Mouse (Mus musculus): ENCODE measurements around the gene Hoxd9. TPM values are rescaled to one million over a fixed set of nuclear protein-coding genes. Genes with fewer than 3 reads are reported as not detected.
A peak's percentile ranks its signal among the peaks of the same experiment; 100 is the strongest.

Gene Hoxd9
- polyA plus RNA-seq, 1 experiment from 2014 or later, result not detected

- H3K4me1 ChIP-seq, result 0 out of 2 replicates have a peak, but pooled peaks cover 3% of the 10 kb centered on the region
- H3K4me2 ChIP-seq, result no peak overlapping the region
- H3K27me3 ChIP-seq, result peaks cover 97% of the 10 kb centered on the region
- H3K9ac ChIP-seq, result no peak overlapping the region
- H3K4me3 ChIP-seq, result no peak overlapping the region
- H3K36me3 ChIP-seq (ENCODE audit: poor library complexity, severe bottlenecking), result no peaks in the 10 kb centered on the region
- H3K9me3 ChIP-seq (replicated peaks), result no peaks in the 10 kb centered on the region
- ATAC-seq, result no peak
- no peak overlapping the region for H3K27ac ChIP-seq
- WGBS, result 4% methylated on average over 12 of the region's 12 CpGs
Measured at GRCm38 (mm10) chr2:74688795-74689573, 8.5 kb upstream of the Hoxd9 start.

- Histone ChIP-seq H3K4me3 (no peak overlapping the region), H3K36me3 (ENCODE audit: poor library complexity, severe bottlenecking) (no peaks in the 10 kb centered on the region), H3K27me3 (peaks cover 97% of the 10 kb centered on the region), H3K4me2 (no peak overlapping the region), H3K4me1 (0 out of 2 replicates have a peak, but pooled peaks cover 3% of the 10 kb centered on the region), H3K9ac (no peak overlapping the region), H3K9me3 (replicated peaks) (no peaks in the 10 kb centered on the region), H3K27ac (no peak overlapping the region)
- 1% methylated on average over 24 of the region's 24 CpGs for WGBS
- no peak for ATAC-seq
Measured at GRCm38 (mm10) chr2:74689574-74690337, 7.8 kb upstream of the Hoxd9 start.

- ATAC-seq, result no peak
Measured at GRCm38 (mm10) chr2:74690338-74690716, 7.2 kb upstream of the Hoxd9 start.

GRCm38 (mm10) chr2:74691022-74691951, 6.2 kb upstream of the Hoxd9 start, which contains the start of gene Hoxd10:
Hoxd10 (plus strand) TSS chr2:74691924.
- peak; percentile 50 for ATAC-seq
- 2% methylated on average over 56 of the region's 56 CpGs for WGBS
- H3K4me3 ChIP-seq, result 0 out of 2 replicates have a peak within 1 kb of the TSS, but pooled peaks have one; percentile 13

More at GRCm38 (mm10) chr2:74690338-74690716, 7.2 kb upstream of the Hoxd9 start:
- H3K36me3 ChIP-seq (ENCODE audit: poor library complexity, severe bottlenecking), result no peaks in the 10 kb centered on the region
- WGBS, result 9% methylated on average over 8 of the region's 8 CpGs
- H3K27ac ChIP-seq, result no peak overlapping the region
- H3K9me3 ChIP-seq (replicated peaks), result no peaks in the 10 kb centered on the region
- H3K9ac ChIP-seq, result no peak overlapping the region
- no peak overlapping the region for H3K4me2 ChIP-seq
- 0 out of 2 replicates have a peak, but pooled peaks cover 3% of the 10 kb centered on the region for H3K4me1 ChIP-seq
- no peak overlapping the region for H3K4me3 ChIP-seq
- H3K27me3 ChIP-seq, result peaks cover 97% of the 10 kb centered on the region

GRCm38 (mm10) chr2:74691995-74692807, 5.3 kb upstream of the Hoxd9 start:
- H3K9ac ChIP-seq, result no peak overlapping the region
- H3K27ac ChIP-seq, result no peak overlapping the region
- H3K4me2 ChIP-seq, result no peak overlapping the region
- 4% methylated on average over 35 of the region's 35 CpGs for WGBS
- ATAC-seq, result no peak
- H3K4me1 ChIP-seq, result 0 out of 2 replicates have a peak, but pooled peaks cover 3% of the 10 kb centered on the region
- peaks cover 98% of the 10 kb centered on the region for H3K27me3 ChIP-seq
- H3K4me3 ChIP-seq, result no peak overlapping the region
- no peaks in the 10 kb centered on the region for H3K36me3 ChIP-seq (ENCODE audit: poor library complexity, severe bottlenecking)
- H3K9me3 ChIP-seq (replicated peaks), result no peaks in the 10 kb centered on the region

More at GRCm38 (mm10) chr2:74691022-74691951, 6.2 kb upstream of the Hoxd9 start, which contains the start of gene Hoxd10:
- Histone ChIP-seq H3K9me3 (replicated peaks) (no peaks in the 10 kb centered on the region), H3K4me2 (peak within 1 kb of the TSS; percentile 25; the same call in 1 of the 2 replicates), H3K27ac (no peak within 1 kb of the TSS), H3K36me3 (ENCODE audit: poor library complexity, severe bottlenecking) (no peaks in the 10 kb centered on the region), H3K27me3 (peaks cover 98% of the 10 kb centered on the region), H3K9ac (no peak within 1 kb of the TSS), H3K4me1 (0 out of 2 replicates have a peak, but pooled peaks cover 3% of the 10 kb centered on the region)

- Histone ChIP-seq H3K36me3 (ENCODE audit: poor library complexity, severe bottlenecking) (no peaks in the 10 kb centered on the region), H3K4me1 (peaks cover 9% of the 10 kb centered on the region), H3K9ac (no peak overlapping the region), H3K9me3 (replicated peaks) (no peaks in the 10 kb centered on the region), H3K4me2 (no peak overlapping the region), H3K27ac (no peak overlapping the region), H3K27me3 (peaks cover 98% of the 10 kb centered on the region), H3K4me3 (no peak overlapping the region)
- WGBS, result under 1% methylated on average over 20 of the region's 20 CpGs
- ATAC-seq, result no peak
Measured at GRCm38 (mm10) chr2:74692808-74693431, 4.6 kb upstream of the Hoxd9 start.

GRCm38 (mm10) chr2:74693432-74693827, 4.1 kb upstream of the Hoxd9 start:
- Histone ChIP-seq H3K4me1 (peaks cover 14% of the 10 kb centered on the region), H3K9me3 (replicated peaks) (no peaks in the 10 kb centered on the region), H3K36me3 (ENCODE audit: poor library complexity, severe bottlenecking) (no peaks in the 10 kb centered on the region), H3K9ac (no peak overlapping the region), H3K4me2 (no peak overlapping the region), H3K27me3 (peaks cover 98% of the 10 kb centered on the region), H3K4me3 (no peak overlapping the region), H3K27ac (no peak overlapping the region)
- 5% methylated on average over 4 of the region's 4 CpGs for WGBS
- ATAC-seq, result no peak

- under 1% methylated on average over 16 of the region's 16 CpGs for WGBS
- Histone ChIP-seq H3K4me1 (peaks cover 15% of the 10 kb centered on the region), H3K36me3 (ENCODE audit: poor library complexity, severe bottlenecking) (no peaks in the 10 kb centered on the region), H3K27ac (no peak overlapping the region), H3K9me3 (replicated peaks) (no peaks in the 10 kb centered on the region), H3K4me3 (no peak overlapping the region), H3K9ac (no peak overlapping the region), H3K27me3 (peaks cover 98% of the 10 kb centered on the region), H3K4me2 (no peak overlapping the region)
- no peak for ATAC-seq
Measured at GRCm38 (mm10) chr2:74694066-74694465, 3.5 kb upstream of the Hoxd9 start.

- H3K27me3 ChIP-seq, result peaks cover 99% of the 10 kb centered on the region
- no peak overlapping the region for H3K9ac ChIP-seq
- H3K4me2 ChIP-seq, result no peak overlapping the region
- H3K4me1 ChIP-seq, result peaks cover 15% of the 10 kb centered on the region
- WGBS, result 5% methylated on average over 1 of the region's 1 CpGs
- no peaks in the 10 kb centered on the region for H3K9me3 ChIP-seq (replicated peaks)
- H3K36me3 ChIP-seq (ENCODE audit: poor library complexity, severe bottlenecking), result no peaks in the 10 kb centered on the region
- ATAC-seq, result no peak
- H3K27ac ChIP-seq, result no peak overlapping the region
- no peak overlapping the region for H3K4me3 ChIP-seq
Measured at GRCm38 (mm10) chr2:74695383-74695782, 2.1 kb upstream of the Hoxd9 start.

GRCm38 (mm10) chr2:74695813-74696430, 1.6 kb upstream of the Hoxd9 start:
- no peaks in the 10 kb centered on the region for H3K9me3 ChIP-seq (replicated peaks)
- no peak overlapping the region for H3K9ac ChIP-seq
- no peak overlapping the region for H3K27ac ChIP-seq
- WGBS, result 4% methylated on average over 7 of the region's 7 CpGs
- H3K4me1 ChIP-seq, result peaks cover 15% of the 10 kb centered on the region
- no peak overlapping the region for H3K4me2 ChIP-seq
- ATAC-seq, result no peak
- no peak overlapping the region for H3K4me3 ChIP-seq
- H3K36me3 ChIP-seq (ENCODE audit: poor library complexity, severe bottlenecking), result no peaks in the 10 kb centered on the region
- H3K27me3 ChIP-seq, result peaks cover 100% of the 10 kb centered on the region
